ENCODE assay signal across 8 mouse cellular contexts in genomic region chr9:20492527-20493233, GRCm38 (mm10). TPM values are rescaled to one million over a fixed set of nuclear protein-coding genes. Genes with fewer than 3 reads are reported as not detected.
A peak's percentile ranks its signal among the peaks of the same experiment; 100 is the strongest.
DNase-seq lines count a peak whose midpoint lies in the region; ATAC-seq and TF ChIP-seq lines count a peak whose summit lies in the region.

Gene Zfp426, minus strand, starts transcription at chr9:20492746.

- H3K9ac ChIP-seq in forebrain, embryonic 13.5 days, result peak within 1 kb of the TSS; percentile 89
- peak within 1 kb of the TSS; percentile 70 for H3K9ac ChIP-seq in neural tube, embryonic 15.5 days (replicated peaks)

- peak; percentile 98 for ATAC-seq in forebrain, embryonic 13.5 days
- peak; percentile 97 for ATAC-seq in neural tube, embryonic 15.5 days (ENCODE audit: low FRiP score)

- intact Hi-C loops in heart, postnatal 14 days (cut with DNase I), result loop anchor here (2.0 kb wide), 2 partner anchors 28 to 52 kb away; partner anchors contain the start of gene Zfp266

- peaks cover 20% of the 10 kb centered on the region for H3K4me1 ChIP-seq in E14TG2a.4 (replicated peaks; ENCODE audit: low read depth, low read length)
- peaks cover 38% of the 10 kb centered on the region for H3K4me1 ChIP-seq in forebrain, embryonic 13.5 days
- H3K4me1 ChIP-seq in neural tube, embryonic 15.5 days, result peaks cover 39% of the 10 kb centered on the region

- peak within 1 kb of the TSS; percentile 83 for H3K4me2 ChIP-seq in forebrain, embryonic 13.5 days
- peak within 1 kb of the TSS; percentile 69 for H3K4me2 ChIP-seq in neural tube, embryonic 15.5 days

- H3K36me3 ChIP-seq in E14TG2a.4 (ENCODE audit: insufficient read depth, low read length), result peaks cover 45% of the 10 kb centered on the region
- H3K36me3 ChIP-seq in forebrain, embryonic 13.5 days (ENCODE audit: poor library complexity, severe bottlenecking), result peaks cover 32% of the 10 kb centered on the region
- peaks cover 24% of the 10 kb centered on the region for H3K36me3 ChIP-seq in neural tube, embryonic 15.5 days

- peak within 1 kb of the TSS; percentile 96 for H3K4me3 ChIP-seq in E14TG2a.4 (replicated peaks; ENCODE audit: low read length)
- H3K4me3 ChIP-seq in forebrain, embryonic 13.5 days, result peak within 1 kb of the TSS; percentile 76
- peak within 1 kb of the TSS; percentile 62 for H3K4me3 ChIP-seq in neural tube, embryonic 15.5 days (replicated peaks)

- H3K27ac ChIP-seq in forebrain, embryonic 13.5 days, result peak within 1 kb of the TSS; percentile 94
- peak within 1 kb of the TSS; percentile 93 for H3K27ac ChIP-seq in neural tube, embryonic 15.5 days (replicated peaks)

- no peaks in the 10 kb centered on the region for H3K9me3 ChIP-seq in E14TG2a.4 (ENCODE audit: low read length)
- no peaks in the 10 kb centered on the region for H3K9me3 ChIP-seq in forebrain, embryonic 13.5 days (replicated peaks)
- H3K9me3 ChIP-seq in neural tube, embryonic 15.5 days (replicated peaks), result no peaks in the 10 kb centered on the region

- no peak for TF ChIP-seq CTCF in E14TG2a.4 (conservative IDR thresholded peaks at IDR 0.05; ENCODE audit: low read length)

- H3K27me3 ChIP-seq in E14TG2a.4 (ENCODE audit: insufficient read depth, low read length), result no peaks in the 10 kb centered on the region
- H3K27me3 ChIP-seq in forebrain, embryonic 13.5 days, result no peaks in the 10 kb centered on the region
- no peaks in the 10 kb centered on the region for H3K27me3 ChIP-seq in neural tube, embryonic 15.5 days (replicated peaks)

- DNase-seq in c-Kit-positive CD71-positive TER-119-positive erythroid progenitor cells, embryonic 14.5 days (ENCODE audit: low spot score), result peak; percentile 93
- DNase-seq in heart, postnatal 14 days, result peak; percentile 86 to 89
- peak; percentile 83 for DNase-seq in layer of hippocampus, adult 11-12 months (ENCODE audit: low spot score)
- DNase-seq in lung, adult 18-20 months, result peak; percentile 86 to 87
- DNase-seq in testis, postnatal 14 days (ENCODE audit: low spot score), result peak; percentile 85

- WGBS in forebrain, embryonic 13.5 days, result 2% methylated on average over 40 of the region's 40 CpGs
- under 1% methylated on average over 40 of the region's 40 CpGs for WGBS in neural tube, embryonic 15.5 days

RNA-seq across cellular contexts. Expression of gene Zfp426, which starts in this region (rescaled TPM):
- polyA plus RNA-seq in forebrain, embryonic 13.5 days (2015; fragmentation: Nextera tagmentation; extraction: Ambion mirVana), result 30.1 and 35.2 TPM in 2 replicates
- total RNA-seq in heart, postnatal 14 days (2021), result 10 to 100 TPM; 12.4 to 13.1 TPM
- 30.3 and 32.7 TPM in 2 replicates for polyA plus RNA-seq in neural tube, embryonic 15.5 days (2015; fragmentation: Nextera tagmentation; extraction: Ambion mirVana)

Comparison
In these comparisons a context has a peak if more than half of its experiments do, and no peak if none do; other contexts are left out.
1. Peak in every context shown above with its lines: DNase-seq, ATAC-seq, H3K4me3 ChIP-seq and H3K27ac ChIP-seq.